Mouse (Mus musculus) cerebellum, adult 2 months (tissue): ENCODE measurements at regions not wholly inside any gene's neighbourhood (a gene's known extent, or its start where the extent isn't known, plus 50 kb on each side); places are given as distances from the start of the nearest gene placed in this dataset.
A peak's percentile ranks its signal among the peaks of the same experiment; 100 is the strongest.
"Not testable (repeated sequence)": the region's sequence is repeated elsewhere in the genome, so short reads cannot be mapped to it uniquely, and the experiment has no call there.

Experiments used
- DNase-seq, 2 experiments: peaks; one replicate each; pipeline ENCODE4 v3.0.0; 2021
- H3K27ac ChIP-seq: fragments of 200-500 bp; 2 replicates; pipeline ENCODE4 v1.5.1; 2012; ENCODE audit warnings: low read length, control low read depth, inconsistent platforms; ENCODE audit not compliant: insufficient read depth
- H3K27me3 ChIP-seq: fragments of 200-500 bp; 2 replicates; pipeline ENCODE4 v1.6.1; 2012; ENCODE audit warnings: inconsistent platforms, mild to moderate bottlenecking, low read length, moderate library complexity; ENCODE audit not compliant: control insufficient read depth, insufficient read depth
- H3K4me1 ChIP-seq: fragments of 200-500 bp; 2 replicates; pipeline ENCODE4 v1.6.1; 2011; ENCODE audit warnings: low read length; ENCODE audit not compliant: control insufficient read depth, insufficient read depth
- H3K4me3 ChIP-seq: fragments of 200-500 bp; replicated peaks from 2 replicates; pipeline ENCODE3; 2011; ENCODE audit warnings: mild to moderate bottlenecking, low read depth, low read length, control low read depth; ENCODE audit not compliant: insufficient read depth
- CTCF ChIP-seq: fragments of 200-500 bp; IDR thresholded peaks from 2 replicates; pipeline ENCODE4 v1.5.1; 2011; ENCODE audit warnings: low read depth, mild to moderate bottlenecking, control low read depth, low read length, moderate library complexity, borderline replicate concordance; ENCODE audit not compliant: insufficient read depth
- POLR2A ChIP-seq: fragments of 200-500 bp; IDR thresholded peaks from 2 replicates; pipeline ENCODE4 v1.6.1; 2011; ENCODE audit warnings: low read length, control low read depth, borderline replicate concordance; ENCODE audit not compliant: insufficient read depth
- WGBS: fragments of 180-500 bp; shearing (Covaris S2); methylation state at CpG from one replicate; pipeline ENCODE4 v1.1.7; 2018; 5-methylcytosine and 5-hydroxymethylcytosine counted together

- Histone ChIP-seq H3K4me3 (no peak overlapping the region), H3K27ac (no peak overlapping the region), H3K4me1 (no peaks in the 10 kb centered on the region), H3K27me3 (no peaks in the 10 kb centered on the region)
- WGBS = 7% methylated on average over 4 of the region's 4 CpGs
- no peak for TF ChIP-seq POLR2A
- no peak for TF ChIP-seq CTCF
- DNase-seq = peak; percentile 11 to 25
These were observed 1109.0 kb downstream of the Lrfn5 start for GRCm38 (mm10) chr12:62631888-62632490.

- TF ChIP-seq POLR2A (no peak), CTCF (no peak)
- no peak overlapping the region for H3K27ac ChIP-seq
- no peak for DNase-seq
- H3K4me3 ChIP-seq = no peak overlapping the region
- WGBS = 56% methylated on average over 1 of the region's 1 CpGs
- H3K4me1 ChIP-seq = no peaks in the 10 kb centered on the region
- no peaks in the 10 kb centered on the region for H3K27me3 ChIP-seq
These were observed 1141.7 kb downstream of the Lrfn5 start for GRCm38 (mm10) chr12:62664602-62665001.

GRCm38 (mm10) chr12:62707198-62707597 is 1184.2 kb downstream of the Lrfn5 start:
- not testable (repeated sequence) for H3K27ac ChIP-seq, H3K27me3 ChIP-seq, DNase-seq, H3K4me3 ChIP-seq, H3K4me1 ChIP-seq
- 74% methylated on average over 1 of the region's 1 CpGs for WGBS
